Mouse (Mus musculus): ENCODE measurements at regions not wholly inside any gene's neighbourhood (a gene's known extent, or its start where the extent isn't known, plus 50 kb on each side); places are given as distances from the start of the nearest gene placed in this dataset.

GRCm38 (mm10) chr2:101139931-101140330 lies 484.6 kb upstream of the Rag2 start:
- H3K36me3 ChIP-seq (ENCODE audit: insufficient read depth, low read length) = no peaks in the 10 kb centered on the region
- no peaks in the 10 kb centered on the region for H3K27me3 ChIP-seq (ENCODE audit: insufficient read depth, low read length)
- no peaks in the 10 kb centered on the region for H3K4me1 ChIP-seq (replicated peaks; ENCODE audit: low read depth, low read length)
- no peaks in the 10 kb centered on the region for H3K9me3 ChIP-seq (ENCODE audit: low read length)
- no peak for TF ChIP-seq CTCF (conservative IDR thresholded peaks at IDR 0.05; ENCODE audit: low read length)
- no peak for TF ChIP-seq POU5F1 (IDR thresholded peaks at IDR 0.05; ENCODE audit: borderline replicate concordance, low read length)
- no peak for TF ChIP-seq NANOG (IDR thresholded peaks at IDR 0.05; ENCODE audit: borderline replicate concordance, low read length)
- no peak overlapping the region for H3K4me3 ChIP-seq (replicated peaks; ENCODE audit: low read length)

- Histone ChIP-seq H3K36me3 (ENCODE audit: insufficient read depth, low read length) (no peaks in the 10 kb centered on the region), H3K27me3 (ENCODE audit: insufficient read depth, low read length) (no peaks in the 10 kb centered on the region), H3K4me1 (replicated peaks; ENCODE audit: low read depth, low read length) (no peaks in the 10 kb centered on the region), H3K4me3 (replicated peaks; ENCODE audit: low read length) (no peak overlapping the region), H3K9me3 (ENCODE audit: low read length) (no peaks in the 10 kb centered on the region)
- TF ChIP-seq POU5F1 (IDR thresholded peaks at IDR 0.05; ENCODE audit: borderline replicate concordance, low read length) (no peak), NANOG (IDR thresholded peaks at IDR 0.05; ENCODE audit: borderline replicate concordance, low read length) (no peak), CTCF (conservative IDR thresholded peaks at IDR 0.05; ENCODE audit: low read length) (no peak)
Measured at GRCm38 (mm10) chr2:101156755-101157271, 467.7 kb upstream of the Rag2 start.

GRCm38 (mm10) chr2:101159276-101159675 lies 465.2 kb upstream of the Rag2 start:
- no peak overlapping the region for H3K4me3 ChIP-seq (replicated peaks; ENCODE audit: low read length)
- no peaks in the 10 kb centered on the region for H3K4me1 ChIP-seq (replicated peaks; ENCODE audit: low read depth, low read length)
- H3K9me3 ChIP-seq (ENCODE audit: low read length) = no peaks in the 10 kb centered on the region
- no peaks in the 10 kb centered on the region for H3K27me3 ChIP-seq (ENCODE audit: insufficient read depth, low read length)
- TF ChIP-seq CTCF (conservative IDR thresholded peaks at IDR 0.05; ENCODE audit: low read length) = peak; percentile 78
- no peak for TF ChIP-seq POU5F1 (IDR thresholded peaks at IDR 0.05; ENCODE audit: borderline replicate concordance, low read length)
- TF ChIP-seq NANOG (IDR thresholded peaks at IDR 0.05; ENCODE audit: borderline replicate concordance, low read length) = no peak
- no peaks in the 10 kb centered on the region for H3K36me3 ChIP-seq (ENCODE audit: insufficient read depth, low read length)

- H3K4me3 ChIP-seq (replicated peaks; ENCODE audit: low read length) = no peak overlapping the region
- TF ChIP-seq NANOG (IDR thresholded peaks at IDR 0.05; ENCODE audit: borderline replicate concordance, low read length) (no peak), CTCF (conservative IDR thresholded peaks at IDR 0.05; ENCODE audit: low read length) (no peak), POU5F1 (IDR thresholded peaks at IDR 0.05; ENCODE audit: borderline replicate concordance, low read length) (no peak)
- H3K36me3 ChIP-seq (ENCODE audit: insufficient read depth, low read length) = no peaks in the 10 kb centered on the region
- no peaks in the 10 kb centered on the region for H3K9me3 ChIP-seq (ENCODE audit: low read length)
- H3K27me3 ChIP-seq (ENCODE audit: insufficient read depth, low read length) = no peaks in the 10 kb centered on the region
- no peaks in the 10 kb centered on the region for H3K4me1 ChIP-seq (replicated peaks; ENCODE audit: low read depth, low read length)
Measured at GRCm38 (mm10) chr2:101165942-101166341, 458.6 kb upstream of the Rag2 start.

- Histone ChIP-seq H3K9me3 (ENCODE audit: low read length) (no peaks in the 10 kb centered on the region), H3K4me1 (replicated peaks; ENCODE audit: low read depth, low read length) (no peaks in the 10 kb centered on the region), H3K36me3 (ENCODE audit: insufficient read depth, low read length) (no peaks in the 10 kb centered on the region), H3K27me3 (ENCODE audit: insufficient read depth, low read length) (no peaks in the 10 kb centered on the region), H3K4me3 (replicated peaks; ENCODE audit: low read length) (no peak overlapping the region)
- TF ChIP-seq CTCF (conservative IDR thresholded peaks at IDR 0.05; ENCODE audit: low read length) = no peak
- no peak for TF ChIP-seq NANOG (IDR thresholded peaks at IDR 0.05; ENCODE audit: borderline replicate concordance, low read length)
- no peak for TF ChIP-seq POU5F1 (IDR thresholded peaks at IDR 0.05; ENCODE audit: borderline replicate concordance, low read length)
Measured at GRCm38 (mm10) chr2:101172806-101173205, 451.7 kb upstream of the Rag2 start.

GRCm38 (mm10) chr2:101175124-101175523 lies 449.4 kb upstream of the Rag2 start:
- Histone ChIP-seq H3K9me3 (ENCODE audit: low read length) (no peaks in the 10 kb centered on the region), H3K27me3 (ENCODE audit: insufficient read depth, low read length) (no peaks in the 10 kb centered on the region), H3K4me1 (replicated peaks; ENCODE audit: low read depth, low read length) (no peaks in the 10 kb centered on the region), H3K4me3 (replicated peaks; ENCODE audit: low read length) (no peak overlapping the region), H3K36me3 (ENCODE audit: insufficient read depth, low read length) (no peaks in the 10 kb centered on the region)
- TF ChIP-seq CTCF (conservative IDR thresholded peaks at IDR 0.05; ENCODE audit: low read length) (no peak), POU5F1 (IDR thresholded peaks at IDR 0.05; ENCODE audit: borderline replicate concordance, low read length) (no peak), NANOG (IDR thresholded peaks at IDR 0.05; ENCODE audit: borderline replicate concordance, low read length) (no peak)

- Histone ChIP-seq H3K36me3 (ENCODE audit: insufficient read depth, low read length) (no peaks in the 10 kb centered on the region), H3K9me3 (ENCODE audit: low read length) (no peaks in the 10 kb centered on the region), H3K27me3 (ENCODE audit: insufficient read depth, low read length) (no peaks in the 10 kb centered on the region), H3K4me3 (replicated peaks; ENCODE audit: low read length) (no peak overlapping the region), H3K4me1 (replicated peaks; ENCODE audit: low read depth, low read length) (no peaks in the 10 kb centered on the region)
- TF ChIP-seq CTCF (conservative IDR thresholded peaks at IDR 0.05; ENCODE audit: low read length) (no peak), NANOG (IDR thresholded peaks at IDR 0.05; ENCODE audit: borderline replicate concordance, low read length) (no peak), POU5F1 (IDR thresholded peaks at IDR 0.05; ENCODE audit: borderline replicate concordance, low read length) (no peak)
Measured at GRCm38 (mm10) chr2:101206637-101207036, 417.9 kb upstream of the Rag2 start.

GRCm38 (mm10) chr2:101209136-101209535 lies 415.4 kb upstream of the Rag2 start:
- Histone ChIP-seq H3K36me3 (ENCODE audit: insufficient read depth, low read length) (no peaks in the 10 kb centered on the region), H3K4me3 (replicated peaks; ENCODE audit: low read length) (no peak overlapping the region), H3K9me3 (ENCODE audit: low read length) (no peaks in the 10 kb centered on the region), H3K4me1 (replicated peaks; ENCODE audit: low read depth, low read length) (no peaks in the 10 kb centered on the region), H3K27me3 (ENCODE audit: insufficient read depth, low read length) (no peaks in the 10 kb centered on the region)
- TF ChIP-seq POU5F1 (IDR thresholded peaks at IDR 0.05; ENCODE audit: borderline replicate concordance, low read length) = no peak
- TF ChIP-seq NANOG (IDR thresholded peaks at IDR 0.05; ENCODE audit: borderline replicate concordance, low read length) = no peak
- TF ChIP-seq CTCF (conservative IDR thresholded peaks at IDR 0.05; ENCODE audit: low read length) = no peak

GRCm38 (mm10) chr2:101220759-101221158 lies 403.8 kb upstream of the Rag2 start:
- Histone ChIP-seq H3K9me3 (ENCODE audit: low read length) (no peaks in the 10 kb centered on the region), H3K36me3 (ENCODE audit: insufficient read depth, low read length) (no peaks in the 10 kb centered on the region), H3K4me3 (replicated peaks; ENCODE audit: low read length) (no peak overlapping the region), H3K27me3 (ENCODE audit: insufficient read depth, low read length) (no peaks in the 10 kb centered on the region), H3K4me1 (replicated peaks; ENCODE audit: low read depth, low read length) (no peaks in the 10 kb centered on the region)
- TF ChIP-seq CTCF (conservative IDR thresholded peaks at IDR 0.05; ENCODE audit: low read length) = no peak
- no peak for TF ChIP-seq NANOG (IDR thresholded peaks at IDR 0.05; ENCODE audit: borderline replicate concordance, low read length)
- no peak for TF ChIP-seq POU5F1 (IDR thresholded peaks at IDR 0.05; ENCODE audit: borderline replicate concordance, low read length)

Data from E14TG2a.4 (cell line).